Mouse (Mus musculus) thymus, adult 2 months (tissue): Measurements from ENCODE around the gene Ccdc159. TPM values are rescaled to one million over a fixed set of nuclear protein-coding genes. Genes with fewer than 3 reads are reported as not detected.

Source experiments
- DNase-seq: peaks from one replicate; pipeline ENCODE4 v3.0.0; 2021
- H3K27ac ChIP-seq: fragments of 200-500 bp; 2 replicates; pipeline ENCODE4 v1.5.1; 2012; ENCODE audit warnings: low read length, control low read depth; ENCODE audit not compliant: control insufficient read depth, insufficient read depth
- H3K27me3 ChIP-seq: fragments of 200-500 bp; 2 replicates; pipeline ENCODE4 v1.6.1; 2012; ENCODE audit warnings: mild to moderate bottlenecking, low read length, moderate library complexity, mixed read lengths; ENCODE audit not compliant: control insufficient read depth, insufficient read depth
- H3K36me3 ChIP-seq: fragments of 200-500 bp; 2 replicates; pipeline ENCODE4 v1.6.1; 2012; ENCODE audit warnings: mild to moderate bottlenecking, low read length, moderate library complexity; ENCODE audit not compliant: control insufficient read depth, insufficient read depth
- H3K4me1 ChIP-seq: fragments of 200-500 bp; replicated peaks from 2 replicates; pipeline ENCODE4 v1.6.1; 2012; ENCODE audit warnings: low read length; ENCODE audit not compliant: control insufficient read depth, insufficient read depth
- H3K4me3 ChIP-seq: fragments of 200-500 bp; 2 replicates; pipeline ENCODE4 v1.5.1; 2012; ENCODE audit warnings: mild to moderate bottlenecking, low read length, control low read depth, moderate library complexity; ENCODE audit not compliant: control insufficient read depth, insufficient read depth
- CTCF ChIP-seq: fragments of 200-500 bp; IDR thresholded peaks from 2 replicates; pipeline ENCODE4 v1.5.1; 2012; ENCODE audit warnings: mild to moderate bottlenecking, control low read depth, low read length, moderate library complexity, borderline replicate concordance; ENCODE audit not compliant: control insufficient read depth, poor library complexity, insufficient read depth; ENCODE audit errors: extremely low read depth
- POLR2A ChIP-seq: fragments of 200-500 bp; IDR thresholded peaks from 2 replicates; pipeline ENCODE4 v1.6.1; 2012; ENCODE audit warnings: mild to moderate bottlenecking, low read length, control low read depth, moderate library complexity; ENCODE audit not compliant: control insufficient read depth, poor library complexity, insufficient read depth; ENCODE audit errors: extremely low read depth
- WGBS: fragments of 180-500 bp; shearing (Covaris S2); methylation state at CpG from one replicate; pipeline ENCODE4 v1.1.7; 2018; 5-methylcytosine and 5-hydroxymethylcytosine counted together
- polyA plus RNA-seq: library from polyadenylated mRNA; depleted of rRNA; stranded (reverse); fragments of >200 nt; gene quantifications from 2 replicates; pipeline ENCODE4 v1.2.3, GENCODE M21; 2012; rRNA removed

The Ccdc159 gene
- polyA plus RNA-seq: 1.3 and 1.9 TPM in 2 replicates

DNA sequence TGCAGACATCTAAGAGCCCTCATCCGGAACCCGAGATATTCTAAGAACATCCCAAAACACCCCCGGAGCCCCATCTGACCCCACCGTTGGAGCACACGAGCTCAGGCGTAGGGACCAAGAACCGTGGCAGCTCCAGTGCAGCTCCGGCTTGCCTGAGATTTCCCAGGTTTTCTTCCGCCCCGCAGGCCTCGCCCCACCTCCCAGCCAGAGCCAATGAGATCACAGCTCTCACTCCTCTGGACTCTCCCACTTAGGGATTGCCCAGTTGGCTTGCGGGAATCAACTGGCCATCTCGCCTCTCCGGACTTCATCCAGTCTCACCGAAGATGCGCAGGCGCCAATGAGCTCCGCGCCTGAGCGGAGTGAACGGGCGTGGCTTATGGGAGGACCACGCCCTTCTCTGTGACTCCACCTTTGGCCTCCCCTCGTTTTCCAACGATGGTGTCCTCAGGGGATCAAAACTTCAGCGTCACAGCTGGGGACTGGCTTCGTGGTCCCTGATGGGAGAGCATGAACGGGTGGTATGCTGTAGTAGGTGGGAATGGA lies at the start of gene Ccdc159, which contains the start of gene Tmem205:
Gene Ccdc159 (plus strand): TSS at position 264 of the 546 bp plus-strand sequence.
Gene Tmem205 (minus strand): TSS at position 349 of the 546 bp plus-strand sequence.
- Histone ChIP-seq H3K4me3 (peak within 1 kb of the TSS; percentile 45), H3K27ac (no peak within 1 kb of the TSS), H3K36me3 (no peaks in the 10 kb centered on the region), H3K4me1 (peaks cover 8% of the 10 kb centered on the region; the same call in 1 of the 2 replicates), H3K27me3 (no peaks in the 10 kb centered on the region)
- DNase-seq: no peak
- TF ChIP-seq CTCF: no peak
- no peak for TF ChIP-seq POLR2A
- under 1% methylated on average over 28 of the region's 28 CpGs for WGBS

DNA sequence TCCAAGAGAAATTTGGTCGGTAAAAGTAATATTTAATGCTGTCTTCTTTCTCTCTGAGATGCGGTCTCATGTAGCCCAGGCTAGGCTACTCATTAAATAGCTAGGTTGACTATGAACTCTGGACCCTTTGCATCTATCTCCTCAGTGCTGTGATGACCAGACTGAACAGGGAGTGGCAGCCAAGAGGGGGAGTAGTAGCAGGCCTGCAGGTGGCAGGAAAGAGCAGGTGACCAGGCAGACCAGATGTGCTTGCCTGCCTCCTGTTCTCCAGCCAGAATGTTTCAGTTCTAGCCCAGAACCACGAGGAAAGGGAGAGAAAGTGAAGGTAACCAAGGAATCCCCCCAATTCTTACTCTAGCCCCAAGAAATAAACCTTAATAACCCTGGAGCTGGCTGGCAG lies 38.0 kb upstream of the Ccdc159 start:
- TF ChIP-seq CTCF (no peak), POLR2A (no peak)
- DNase-seq: no peak
- H3K4me3 ChIP-seq: no peak overlapping the region
- no peak overlapping the region for H3K27ac ChIP-seq
- H3K4me1 ChIP-seq: no peaks in the 10 kb centered on the region
- WGBS: 55% methylated on average over 3 of the region's 3 CpGs
- no peaks in the 10 kb centered on the region for H3K27me3 ChIP-seq
- no peaks in the 10 kb centered on the region for H3K36me3 ChIP-seq

DNA sequence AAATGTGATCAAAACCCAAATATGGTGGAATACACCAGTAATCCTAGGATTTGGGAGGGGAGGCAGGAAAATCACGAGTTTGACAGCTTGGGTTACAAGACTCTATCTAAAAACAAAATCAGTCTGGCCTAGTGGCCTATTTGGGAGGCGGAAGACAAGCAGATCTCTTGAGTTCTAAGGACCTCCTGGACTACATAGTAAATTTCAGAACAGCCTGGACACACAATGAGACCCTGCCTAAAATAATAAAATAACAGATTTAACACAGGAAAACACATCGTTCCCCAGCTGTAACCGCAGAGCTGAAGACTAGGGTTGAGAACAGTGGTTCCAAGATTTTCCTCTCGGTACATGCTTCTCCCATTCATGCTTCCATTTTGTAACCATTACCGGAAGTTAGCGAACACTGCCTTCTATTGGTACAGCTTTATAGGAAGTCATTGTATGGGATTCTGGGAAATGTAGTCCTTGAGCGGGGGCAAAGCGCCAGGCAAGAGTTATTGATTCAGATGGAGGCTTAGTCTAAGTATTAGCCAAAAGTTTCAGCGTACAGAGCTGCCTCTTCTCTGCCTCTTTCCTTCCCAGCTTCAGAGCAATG lies 25.9 kb upstream of the Ccdc159 start:
- peaks cover 3% of the 10 kb centered on the region; the same call in 1 of the 2 replicates for H3K4me1 ChIP-seq
- peak overlapping the region; percentile 19 for H3K4me3 ChIP-seq
- peak; percentile 23 for DNase-seq
- no peak for TF ChIP-seq CTCF
- TF ChIP-seq POLR2A: no peak
- no peak overlapping the region for H3K27ac ChIP-seq
- no peaks in the 10 kb centered on the region for H3K36me3 ChIP-seq
- 24% methylated on average over 10 of the region's 10 CpGs for WGBS
- no peaks in the 10 kb centered on the region for H3K27me3 ChIP-seq

DNA sequence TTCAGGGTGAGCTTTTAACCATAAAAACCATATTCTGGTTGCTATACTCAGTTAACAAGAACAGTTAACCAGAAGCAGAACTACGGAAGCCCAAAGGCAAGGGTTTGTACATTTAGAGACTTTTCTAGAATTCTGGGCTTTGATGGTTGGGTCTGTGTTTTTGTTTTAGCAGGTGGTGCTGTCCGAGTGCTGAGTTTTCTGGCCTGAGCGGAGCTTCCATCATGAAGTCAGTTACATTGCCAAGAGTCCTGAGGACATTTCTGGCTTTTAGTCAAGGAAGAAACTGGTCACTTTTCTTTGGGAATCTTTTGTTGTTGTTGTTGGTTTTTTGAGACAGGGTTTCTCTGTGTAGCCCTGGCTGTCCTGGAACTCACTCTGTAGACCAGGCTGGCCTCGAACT lies 23.2 kb upstream of the Ccdc159 start:
- DNase-seq: no peak
- Histone ChIP-seq H3K36me3 (no peaks in the 10 kb centered on the region), H3K4me1 (peaks cover 18% of the 10 kb centered on the region), H3K4me3 (no peak overlapping the region), H3K27me3 (no peaks in the 10 kb centered on the region), H3K27ac (no peak overlapping the region)
- no peak for TF ChIP-seq CTCF
- no peak for TF ChIP-seq POLR2A
- 93% methylated on average over 4 of the region's 4 CpGs for WGBS

DNA sequence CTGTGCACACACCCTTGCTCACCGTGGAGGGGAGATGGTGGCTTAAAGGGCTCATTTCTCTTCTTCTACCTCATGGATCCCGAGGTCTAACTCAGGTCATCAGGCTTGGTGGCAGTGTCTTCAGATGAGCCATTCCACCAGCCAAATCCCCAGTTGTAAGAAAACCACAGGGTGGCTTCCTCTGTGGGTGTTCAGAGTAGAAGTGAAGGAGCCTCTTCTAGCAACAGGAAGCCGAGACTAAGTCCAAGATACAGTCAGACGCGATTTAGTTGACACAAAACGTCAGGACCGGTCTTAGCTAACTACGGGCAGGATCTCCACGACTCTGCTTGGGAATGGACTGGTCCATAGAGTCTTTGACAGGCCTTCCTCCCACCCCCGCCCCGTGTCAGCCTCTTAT lies 19.1 kb upstream of the Ccdc159 start:
- WGBS: 8% methylated on average over 11 of the region's 11 CpGs
- TF ChIP-seq CTCF (no peak), POLR2A (no peak)
- no peaks in the 10 kb centered on the region for H3K36me3 ChIP-seq
- H3K4me3 ChIP-seq: no peak overlapping the region
- peaks cover 26% of the 10 kb centered on the region for H3K4me1 ChIP-seq
- H3K27ac ChIP-seq: peak overlapping the region; percentile 16; the same call in 1 of the 2 replicates
- H3K27me3 ChIP-seq: no peaks in the 10 kb centered on the region
- DNase-seq: no peak

DNA sequence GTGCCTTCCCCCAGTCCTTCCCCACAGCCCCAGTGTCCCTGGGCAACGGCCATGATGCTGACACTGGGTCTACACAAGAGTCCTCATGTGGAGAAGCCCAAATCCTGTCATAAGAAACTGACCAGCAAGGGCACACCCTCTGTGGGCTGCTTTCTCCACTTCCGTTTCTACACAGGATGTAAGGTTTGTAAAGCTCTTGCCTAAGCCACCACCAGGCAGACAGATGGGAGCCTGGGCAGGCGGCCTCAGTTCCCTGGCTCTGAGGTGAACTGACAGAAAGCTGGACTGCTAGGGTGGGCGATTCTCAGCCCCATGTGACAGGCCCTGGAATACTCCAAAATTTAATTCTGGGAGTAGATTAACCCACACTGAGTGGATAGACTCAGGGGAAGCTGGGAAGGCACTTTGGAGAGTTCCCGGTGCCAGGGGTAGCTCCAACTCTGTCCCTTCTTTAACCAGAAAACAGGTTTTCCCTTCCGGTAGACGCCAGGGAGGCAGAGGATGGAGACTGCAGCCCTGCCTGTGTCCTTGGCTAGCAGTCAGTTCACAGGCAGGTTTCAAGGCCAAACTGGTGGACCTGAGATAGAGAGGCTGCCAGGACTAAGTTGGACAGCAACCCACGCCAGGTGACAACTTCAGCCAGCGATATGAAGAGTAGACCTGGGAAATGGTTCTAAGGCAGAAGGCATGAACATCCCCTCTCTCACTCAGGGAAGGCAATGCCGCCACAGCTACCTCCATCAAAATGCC lies 17.6 kb upstream of the Ccdc159 start:
- Histone ChIP-seq H3K4me3 (no peak overlapping the region), H3K36me3 (no peaks in the 10 kb centered on the region), H3K27ac (no peak overlapping the region), H3K27me3 (no peaks in the 10 kb centered on the region), H3K4me1 (peaks cover 26% of the 10 kb centered on the region)
- WGBS: 65% methylated on average over 10 of the region's 10 CpGs
- TF ChIP-seq CTCF (no peak), POLR2A (no peak)
- DNase-seq: no peak
